Mouse (Mus musculus): Measurements from ENCODE around the gene Ctsz.
A peak's percentile ranks its signal among the peaks of the same experiment; 100 is the strongest.

Ctsz gene

DNA sequence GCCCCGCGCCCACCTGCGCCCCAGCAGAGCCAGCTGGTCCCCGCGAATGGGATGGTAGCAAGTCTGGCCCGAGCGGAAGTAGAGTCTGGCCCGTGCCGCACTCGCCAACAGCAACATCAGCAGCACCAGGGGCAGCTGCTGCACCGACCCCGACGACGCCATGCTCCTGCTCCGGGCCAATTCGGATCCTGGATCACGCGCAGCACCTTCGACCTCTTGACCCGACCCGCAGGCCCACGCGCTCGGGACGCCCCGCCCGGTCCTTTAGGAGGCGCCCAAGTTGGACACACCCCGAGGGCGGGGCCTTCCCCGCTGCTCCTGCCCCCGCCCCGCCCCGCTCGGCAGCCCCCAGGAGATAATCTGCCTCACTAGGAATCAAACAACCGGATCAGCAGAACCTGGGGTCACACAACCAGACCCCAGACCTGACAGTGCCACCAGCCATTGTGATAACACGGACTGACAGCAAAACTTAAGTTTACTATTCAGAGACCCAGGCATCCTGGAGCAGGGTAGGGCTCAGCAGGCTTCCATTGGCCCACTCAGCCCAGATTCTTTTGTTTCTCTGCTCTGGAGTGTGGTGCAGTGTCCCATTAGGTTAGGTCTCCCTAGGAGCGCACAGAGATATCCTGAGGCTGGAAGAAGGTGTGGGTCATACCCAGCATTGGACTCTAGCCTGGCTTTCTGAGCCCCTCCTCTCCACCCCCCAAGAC lies at the start of gene Ctsz:
Gene Ctsz (minus strand): TSS at position 303 of the 713 bp plus-strand sequence.
- peak; percentile 68 for DNase-seq (ENCODE audit: low spot score)

DNA sequence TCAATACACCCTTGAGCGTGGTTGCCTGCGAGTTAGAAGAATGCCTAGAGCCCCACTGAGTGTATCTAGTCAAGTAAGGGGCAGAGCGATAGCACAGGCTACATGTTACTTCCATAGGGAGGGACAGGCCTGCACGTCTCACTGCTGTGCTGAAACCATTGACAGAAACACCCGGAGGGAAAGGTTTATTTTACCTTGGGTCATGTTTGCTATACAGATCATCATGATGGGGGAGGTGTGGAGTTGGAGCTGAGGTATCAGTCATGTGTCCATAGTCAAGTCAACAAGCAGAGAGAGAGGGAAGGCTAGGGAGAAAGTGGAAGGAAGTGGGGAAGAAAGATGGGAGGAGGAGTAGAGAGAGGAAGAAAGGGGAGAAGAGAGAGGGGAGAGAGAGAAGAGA lies 48.2 kb upstream of the Ctsz start:
- DNase-seq (ENCODE audit: low spot score) = no peak

DNA sequence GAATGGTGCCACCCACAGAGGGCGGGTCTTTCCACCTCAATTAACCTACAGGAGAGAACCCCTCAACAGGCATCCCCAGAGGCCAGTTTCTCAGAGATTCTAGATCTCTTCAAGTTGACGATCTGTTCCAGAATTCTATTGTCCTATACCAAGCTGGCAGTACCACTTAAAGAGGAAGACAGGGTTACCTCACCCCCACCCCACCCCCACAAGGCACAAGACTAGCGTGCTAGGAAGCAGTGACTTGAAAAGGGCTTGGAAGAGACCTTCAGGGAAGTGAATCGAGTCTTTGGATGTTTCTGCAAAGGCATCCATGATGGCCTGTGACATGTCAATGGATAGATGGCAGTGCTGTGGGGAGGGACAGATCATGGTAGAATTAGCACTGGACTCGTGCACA lies 39.9 kb upstream of the Ctsz start:
- DNase-seq (ENCODE audit: low spot score) = no peak

DNA sequence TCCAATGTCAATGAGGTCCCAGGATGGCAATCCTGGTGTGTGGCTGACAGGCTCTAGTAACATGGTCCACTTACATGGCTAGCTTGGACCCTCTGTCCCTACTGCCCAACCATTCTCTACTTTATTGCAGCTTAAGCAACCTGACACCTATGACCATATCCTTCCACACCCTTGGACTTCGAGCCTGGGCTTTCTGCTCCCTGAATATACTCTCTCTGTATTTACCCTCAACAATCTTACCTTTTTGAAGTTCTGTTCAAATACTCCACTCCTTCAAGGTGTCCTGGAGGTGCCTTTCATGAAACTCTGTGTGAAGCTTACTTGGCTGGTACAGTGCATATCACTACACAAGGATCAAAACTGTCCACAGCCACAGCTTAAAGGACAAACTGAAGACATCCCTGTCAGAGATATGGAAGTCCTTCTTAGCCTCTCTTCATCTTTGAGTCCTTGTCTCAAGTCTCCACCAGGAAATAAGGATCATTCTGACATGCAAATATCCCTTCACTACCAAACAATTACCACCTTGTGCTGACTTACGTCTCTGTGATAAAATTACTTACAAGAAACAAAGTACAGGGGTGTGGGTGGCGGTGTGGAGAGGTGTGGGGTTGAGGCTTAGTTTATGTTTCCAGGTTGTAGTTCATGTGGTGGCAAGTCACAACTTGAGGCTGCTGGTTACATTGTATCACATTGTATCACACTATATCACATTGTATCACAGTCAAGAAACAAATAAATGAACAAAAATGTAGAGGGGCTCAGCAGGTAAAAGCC lies 38.9 kb upstream of the Ctsz start:
- DNase-seq (ENCODE audit: low spot score) = no peak

DNA sequence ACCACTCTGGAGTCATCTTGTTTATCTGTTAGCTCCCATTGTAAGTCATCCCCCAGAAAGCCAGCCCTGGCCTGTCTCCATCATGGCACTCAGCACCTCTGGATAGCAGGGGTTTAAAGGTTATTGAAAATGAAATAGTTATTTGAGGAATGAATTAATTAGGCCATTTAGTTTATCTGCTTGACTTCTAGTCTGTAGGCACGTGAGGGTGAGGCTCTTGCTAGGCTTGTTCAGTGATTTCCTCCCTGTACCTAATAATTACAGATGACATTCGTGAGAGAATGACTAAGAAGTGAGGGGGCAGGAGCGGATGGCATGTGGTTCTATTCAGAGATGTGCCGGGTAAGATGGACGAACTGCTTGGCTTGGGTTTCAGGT lies 34.7 kb upstream of the Ctsz start:
- DNase-seq (ENCODE audit: low spot score) = no peak

DNA sequence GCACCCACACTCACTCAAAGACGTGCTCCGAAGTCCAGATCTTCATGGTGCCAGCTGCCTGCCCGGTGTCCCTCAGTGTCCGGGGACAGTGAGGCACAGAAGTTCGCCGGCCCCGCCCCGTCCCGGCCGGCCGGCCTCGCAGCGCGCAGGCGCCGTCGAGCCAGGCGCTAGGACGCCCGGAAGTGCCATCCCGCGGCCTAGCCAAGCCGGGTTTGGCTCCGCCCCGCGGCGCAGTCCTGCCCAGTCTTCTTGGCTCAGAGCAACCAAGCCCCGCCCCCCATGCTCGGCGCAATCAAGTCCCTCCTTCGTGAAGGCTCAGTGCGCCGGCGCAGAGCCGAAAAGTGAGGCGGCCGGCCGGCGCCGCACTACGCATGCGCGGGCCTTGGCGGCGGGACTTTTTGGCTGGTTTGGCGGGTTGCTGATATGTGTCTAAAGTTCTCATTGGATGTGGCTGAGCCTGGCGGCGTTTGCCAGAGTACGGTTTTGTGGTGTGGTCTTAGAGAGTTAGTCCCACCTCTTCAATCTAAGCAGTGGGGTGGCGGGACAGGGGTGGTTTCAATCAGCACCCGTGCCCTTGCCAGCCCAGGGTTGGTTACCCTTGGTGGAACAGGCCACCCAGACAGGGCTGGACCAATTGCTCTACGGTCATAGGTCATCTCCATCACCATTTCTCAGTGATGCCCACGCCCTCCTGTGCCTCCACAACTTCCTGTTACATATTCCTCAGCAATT lies 34.1 kb upstream of the Ctsz start, which contains the start of gene Prelid3b:
Gene Prelid3b (minus strand): TSS at position 264 of the 732 bp plus-strand sequence.
- peak; percentile 100 for DNase-seq (ENCODE audit: low spot score)

DNA sequence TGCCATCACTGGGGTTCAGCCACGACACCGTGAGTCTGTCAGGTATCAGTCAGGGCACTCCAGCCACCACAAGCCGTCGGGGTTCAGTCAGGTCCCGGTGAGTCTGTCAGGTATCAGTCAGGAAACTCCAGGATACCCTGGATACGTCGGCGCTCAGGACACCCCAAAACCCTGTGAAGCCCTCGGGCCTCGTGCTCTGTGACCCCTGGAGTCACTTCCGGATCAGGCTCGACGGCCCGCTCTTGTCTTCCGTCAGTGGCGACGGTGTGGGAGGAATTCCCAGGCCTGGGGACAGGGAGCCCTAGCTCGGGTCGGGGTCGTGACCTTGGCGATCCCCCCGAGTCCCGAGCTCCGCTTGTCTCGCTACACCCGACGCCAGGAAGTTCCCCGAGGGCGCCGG lies 33.6 kb upstream of the Ctsz start:
- DNase-seq (ENCODE audit: low spot score) = no peak

DNA sequence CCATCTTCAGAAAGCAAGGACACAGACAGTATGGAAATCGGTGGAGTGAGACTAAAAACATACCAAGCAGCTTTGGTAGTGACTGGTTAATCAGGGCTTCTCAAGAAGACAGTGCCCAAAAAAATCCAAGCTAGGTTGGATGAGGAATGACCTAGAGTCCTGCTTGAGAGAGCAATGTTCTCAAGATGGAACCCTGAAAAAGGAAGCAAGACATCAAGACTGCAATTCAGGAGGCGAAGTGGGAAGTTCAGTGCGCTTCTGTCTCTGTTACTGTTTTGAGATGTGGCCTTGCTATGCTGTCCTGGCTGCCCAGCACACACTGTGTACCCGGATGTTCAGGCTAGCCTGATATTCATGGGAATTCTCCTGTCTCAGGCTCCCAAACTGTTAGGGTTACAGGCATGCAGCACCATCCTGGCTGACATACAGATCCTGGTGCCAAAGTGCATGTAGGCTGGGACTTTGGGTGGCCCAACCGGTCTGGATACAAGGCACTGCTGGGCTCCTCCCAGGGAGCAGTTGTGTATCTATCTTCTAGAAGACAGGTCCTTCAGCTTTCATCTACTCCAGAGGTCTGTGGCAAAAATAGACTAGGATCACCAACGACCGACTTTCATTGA lies 32.1 kb upstream of the Ctsz start:
- no peak for DNase-seq (ENCODE audit: low spot score)

DNA sequence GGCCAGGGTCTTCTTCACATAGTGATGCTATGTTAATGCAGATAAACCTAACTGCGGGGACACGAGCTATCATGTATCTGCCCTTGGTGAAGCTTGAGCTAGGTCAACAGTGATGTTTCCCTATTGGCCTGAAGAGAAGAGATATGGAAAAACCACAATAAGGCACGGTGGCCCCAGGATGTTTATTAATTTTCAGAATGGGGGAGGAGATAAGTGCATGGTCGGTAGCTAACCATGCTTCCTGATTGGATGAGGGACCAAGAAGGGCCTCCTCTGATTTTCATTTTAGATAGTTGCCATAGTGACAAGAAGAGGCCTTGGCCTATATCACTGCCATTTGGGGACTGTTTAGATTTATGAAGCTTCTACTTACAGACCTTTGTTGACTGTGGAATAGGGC lies 31.5 kb upstream of the Ctsz start:
- no peak for DNase-seq (ENCODE audit: low spot score)

DNA sequence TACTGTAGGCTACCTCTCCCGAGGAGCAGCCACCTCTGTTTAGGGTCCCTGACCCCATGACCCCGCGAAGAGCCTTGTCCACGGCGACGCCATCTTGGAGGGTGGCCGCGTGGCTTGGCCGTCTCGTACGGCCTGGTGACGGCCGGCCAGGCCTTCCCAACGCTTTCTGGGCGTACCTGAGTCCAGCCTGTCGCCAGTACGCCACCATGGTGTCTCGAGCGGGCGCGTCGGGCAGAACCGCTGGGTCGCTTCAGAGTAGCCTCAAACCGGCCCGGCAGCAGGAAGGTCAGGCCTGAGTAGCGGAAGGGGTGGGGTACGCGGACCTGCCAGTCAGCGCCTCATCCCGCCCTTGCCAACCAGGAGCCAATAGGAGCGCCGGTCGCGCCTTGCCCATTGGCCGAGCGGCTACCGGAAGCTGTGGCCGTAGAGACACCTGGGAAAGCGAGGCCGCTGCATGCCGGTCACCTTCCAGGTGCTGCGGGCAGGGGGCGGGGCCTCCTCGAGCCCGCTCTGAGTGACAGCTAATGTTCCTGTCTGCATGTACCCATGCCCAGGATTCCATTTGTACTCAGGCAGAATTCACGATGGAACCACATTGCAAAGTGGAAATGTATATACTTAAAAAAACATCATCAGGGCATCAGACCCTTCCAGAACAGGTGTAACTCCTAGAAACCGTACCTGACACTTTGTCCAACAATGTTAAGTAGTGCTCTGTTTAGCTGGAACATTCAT lies 25.1 kb upstream of the Ctsz start, which contains the start of gene Atp5e:
Gene Atp5e (minus strand): TSS at position 317 of the 735 bp plus-strand sequence.
- DNase-seq (ENCODE audit: low spot score) = peak; percentile 97

DNA sequence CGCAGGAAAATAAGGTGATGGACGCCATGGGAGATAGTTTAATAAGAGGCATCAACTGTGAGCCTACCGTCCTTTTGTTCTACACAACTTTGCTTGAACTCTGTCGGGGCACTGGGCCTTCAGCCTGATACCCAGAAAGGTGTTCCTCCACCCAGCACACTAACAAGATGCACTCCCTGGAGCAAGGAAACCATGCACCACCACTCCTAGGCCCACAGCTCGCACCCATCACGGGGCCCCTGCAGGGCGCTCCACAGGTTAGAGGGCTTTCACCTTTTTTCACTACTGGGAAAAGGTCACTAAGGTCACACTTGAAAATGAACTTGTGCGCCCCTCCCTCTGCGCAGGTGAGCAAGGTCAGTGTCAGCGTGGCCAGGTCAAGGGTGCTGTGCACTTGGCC lies 24.5 kb upstream of the Ctsz start:
- DNase-seq (ENCODE audit: low spot score) = no peak

DNA sequence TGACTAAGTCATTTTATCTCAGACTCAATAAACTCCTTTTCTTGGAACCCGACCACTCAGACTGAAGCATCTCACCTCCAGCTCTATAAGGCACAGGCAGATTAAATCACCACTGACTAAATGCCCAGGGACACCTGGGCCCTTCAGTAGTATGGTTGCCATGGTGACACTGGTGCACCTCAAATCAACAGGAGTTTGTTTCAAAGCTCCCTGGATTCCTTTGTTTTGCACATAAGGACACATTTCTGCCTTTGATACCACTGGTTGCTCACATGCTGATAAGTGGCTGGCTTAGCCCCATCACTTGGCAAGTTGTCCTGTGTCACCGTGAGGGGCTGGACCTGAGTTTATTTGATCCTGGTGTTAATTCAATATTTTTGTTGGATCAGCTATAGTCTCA lies 20.5 kb upstream of the Ctsz start:
- no peak for DNase-seq (ENCODE audit: low spot score)

DNA sequence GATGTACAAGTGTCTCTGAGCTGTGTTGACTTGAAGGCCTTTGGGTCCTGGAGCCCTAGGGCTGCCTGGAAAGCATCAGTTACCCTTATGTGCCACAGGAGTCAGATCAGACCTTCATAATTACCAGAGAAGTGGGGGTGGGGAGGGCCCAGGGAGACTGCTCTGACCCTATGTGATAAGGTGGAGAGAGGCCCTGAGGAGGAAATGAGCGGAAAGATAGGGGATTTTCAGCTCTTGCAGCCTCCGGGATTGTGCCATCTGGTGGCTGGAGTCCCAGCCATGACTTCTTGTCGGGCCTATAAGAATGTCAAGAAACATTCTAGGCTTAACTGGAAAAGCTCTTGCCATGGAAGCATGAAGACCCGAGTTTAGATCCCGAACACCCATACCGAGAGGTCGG lies 14.8 kb upstream of the Ctsz start:
- DNase-seq (ENCODE audit: low spot score) = no peak

DNA sequence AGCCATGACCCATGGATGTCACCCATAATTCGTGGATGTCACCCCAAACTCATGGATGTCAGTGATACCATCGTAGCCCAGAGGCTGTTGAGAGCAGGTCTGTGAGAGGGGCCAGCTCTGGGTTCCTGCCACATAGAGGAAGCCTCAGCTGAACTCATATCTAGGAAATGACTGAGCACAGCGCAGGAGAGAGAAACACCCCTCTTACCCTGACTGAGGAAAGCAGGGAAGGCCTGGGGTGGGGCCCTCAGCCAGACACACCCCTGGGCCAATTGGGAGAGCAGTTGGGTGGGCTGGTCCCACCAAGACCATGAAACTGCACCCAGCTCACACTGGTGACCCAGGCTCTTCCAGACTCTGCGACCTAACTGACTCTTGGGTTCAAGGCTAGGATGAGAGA lies 11.5 kb upstream of the Ctsz start, which contains the start of gene Tubb1:
Gene Tubb1 (plus strand): TSS at position 343 of the 400 bp plus-strand sequence.
- no peak for DNase-seq (ENCODE audit: low spot score)

DNA sequence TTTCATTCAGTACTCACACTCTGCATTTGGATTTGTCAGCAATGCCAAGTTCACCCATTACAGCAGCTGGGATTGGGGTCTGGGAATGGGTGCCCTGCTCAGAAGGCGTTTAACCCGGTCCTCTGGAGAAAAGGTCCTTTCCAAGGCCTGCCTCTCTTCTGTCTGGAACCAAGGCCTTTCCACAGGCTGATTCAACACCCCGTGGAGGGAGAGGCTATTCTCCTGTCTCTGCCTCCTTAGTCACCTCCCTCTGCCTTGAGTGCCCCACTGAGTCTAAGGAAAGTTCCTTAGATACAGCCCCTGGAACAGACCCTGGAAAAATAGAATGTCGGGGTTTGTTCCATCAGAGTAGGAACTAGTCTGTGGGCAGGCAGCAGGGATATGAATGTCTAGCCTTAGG lies 9.6 kb upstream of the Ctsz start:
- no peak for DNase-seq (ENCODE audit: low spot score)

DNA sequence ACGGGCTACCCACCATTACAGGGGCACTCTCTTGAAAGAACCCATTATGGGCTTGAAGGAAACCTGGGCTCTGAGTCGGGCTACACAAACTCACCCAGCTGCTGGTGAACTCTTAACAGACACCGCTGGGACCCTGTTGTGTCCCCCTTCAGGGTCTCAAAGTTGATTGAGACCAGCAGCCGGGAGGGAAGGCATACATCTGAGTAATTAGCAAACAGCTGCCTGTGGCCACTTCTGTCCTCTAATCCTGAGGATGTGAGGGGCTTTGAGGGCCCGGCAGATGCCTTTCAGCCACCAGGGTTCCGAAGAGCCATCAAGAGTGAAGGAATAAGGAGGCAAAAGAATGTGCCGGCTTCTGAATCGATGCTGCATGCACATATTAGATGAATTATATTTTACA lies 8.1 kb upstream of the Ctsz start:
- no peak for DNase-seq (ENCODE audit: low spot score)

DNA sequence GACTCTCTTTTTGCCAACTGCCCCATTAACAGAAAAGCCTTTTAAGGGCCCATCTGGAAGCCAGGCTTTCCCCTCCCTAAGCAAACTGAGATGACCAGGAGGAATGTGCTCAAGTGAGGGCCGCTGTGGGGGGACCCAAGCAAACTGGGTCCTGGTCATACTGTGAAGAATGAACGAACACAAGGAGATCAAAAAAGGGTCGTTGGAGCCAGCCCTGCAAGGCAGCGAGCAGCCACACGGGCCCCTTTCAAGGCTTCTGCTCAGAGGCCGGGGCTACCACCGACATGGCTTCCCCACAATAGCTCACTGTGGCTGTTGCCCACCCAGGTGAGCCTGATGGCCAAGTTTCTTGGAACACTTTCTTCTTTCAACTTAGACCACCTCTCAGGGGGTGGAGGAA lies 7.7 kb upstream of the Ctsz start:
- DNase-seq (ENCODE audit: low spot score) = no peak

DNA sequence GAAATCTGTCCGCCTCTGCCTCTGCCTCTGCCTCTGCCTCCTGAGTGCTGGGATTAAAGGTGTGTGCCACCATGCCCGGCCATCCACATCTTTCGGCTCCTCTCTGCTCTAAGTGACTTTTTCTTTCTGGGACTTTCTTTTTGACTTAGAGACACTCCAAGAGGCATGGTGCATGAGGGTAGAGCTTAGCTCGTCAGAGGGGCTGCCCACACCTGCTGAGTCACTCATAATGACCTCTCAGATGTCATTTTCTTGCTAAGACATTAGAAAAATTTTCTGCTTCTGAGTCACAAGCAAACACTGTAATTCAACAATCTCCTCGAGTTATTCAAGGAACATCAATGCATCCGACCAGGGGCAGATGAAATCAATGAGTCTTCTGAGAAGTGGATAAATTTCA lies 6.2 kb upstream of the Ctsz start:
- no peak for DNase-seq (ENCODE audit: low spot score)

DNA sequence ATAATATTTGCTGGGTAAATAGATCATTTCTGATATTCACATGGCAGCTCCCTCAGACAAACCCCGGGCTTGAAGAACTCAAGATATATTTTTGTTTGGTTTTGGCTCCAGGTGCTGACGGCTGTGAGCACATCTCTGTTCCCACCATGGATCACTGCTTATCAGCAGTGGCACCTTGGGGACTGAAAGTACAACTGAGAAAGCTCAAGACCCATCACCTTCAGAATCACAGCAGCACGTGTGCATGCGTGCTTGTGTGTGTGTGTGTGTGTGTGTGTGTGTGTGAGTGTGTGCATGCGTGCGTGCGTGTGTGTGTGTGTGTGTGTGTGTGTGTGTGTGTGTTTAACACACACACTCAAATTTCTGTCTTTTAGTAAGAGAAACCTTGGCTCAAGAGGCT lies 5.5 kb upstream of the Ctsz start:
- DNase-seq (ENCODE audit: low spot score) = no peak

DNA sequence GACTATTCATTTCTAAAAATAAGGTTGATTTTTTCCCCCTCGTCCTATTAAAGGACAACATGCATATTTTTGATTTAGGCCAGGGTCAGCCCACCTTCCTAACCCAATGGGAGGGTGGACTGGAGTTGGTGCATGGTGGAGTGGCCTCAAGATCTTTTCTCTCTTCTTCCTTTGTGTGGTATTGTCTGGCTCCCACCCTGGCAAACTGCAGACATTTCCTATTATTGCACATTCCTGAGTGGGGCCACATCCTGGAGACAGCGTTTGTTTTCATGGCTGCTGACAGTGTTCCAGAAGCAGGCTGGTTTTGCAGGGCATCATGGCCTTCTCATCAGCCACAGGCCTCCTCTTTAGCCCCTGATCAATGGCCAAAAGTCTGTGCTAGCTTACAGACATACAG lies 4.2 kb upstream of the Ctsz start:
- no peak for DNase-seq (ENCODE audit: low spot score)

DNA sequence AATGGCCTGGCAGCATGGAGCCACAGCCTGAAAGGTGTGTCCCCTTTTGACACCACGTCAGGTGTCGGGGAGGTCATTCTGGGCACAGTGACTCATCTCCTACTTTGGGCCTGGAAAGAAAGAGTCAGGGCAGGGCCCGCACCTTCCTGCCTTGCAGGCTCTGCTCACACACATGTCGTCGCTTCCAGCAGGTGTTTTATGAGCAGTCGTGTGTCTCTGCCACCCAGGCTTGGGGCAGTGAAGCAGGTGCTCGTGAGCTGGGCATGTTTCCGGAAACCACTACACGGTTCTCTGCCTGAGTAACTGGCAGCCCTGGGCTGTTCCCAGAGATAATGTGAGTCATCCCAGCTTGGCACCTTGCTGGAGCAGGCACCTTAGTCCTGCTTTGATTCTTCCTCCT lies 3.6 kb upstream of the Ctsz start:
- no peak for DNase-seq (ENCODE audit: low spot score)

DNA sequence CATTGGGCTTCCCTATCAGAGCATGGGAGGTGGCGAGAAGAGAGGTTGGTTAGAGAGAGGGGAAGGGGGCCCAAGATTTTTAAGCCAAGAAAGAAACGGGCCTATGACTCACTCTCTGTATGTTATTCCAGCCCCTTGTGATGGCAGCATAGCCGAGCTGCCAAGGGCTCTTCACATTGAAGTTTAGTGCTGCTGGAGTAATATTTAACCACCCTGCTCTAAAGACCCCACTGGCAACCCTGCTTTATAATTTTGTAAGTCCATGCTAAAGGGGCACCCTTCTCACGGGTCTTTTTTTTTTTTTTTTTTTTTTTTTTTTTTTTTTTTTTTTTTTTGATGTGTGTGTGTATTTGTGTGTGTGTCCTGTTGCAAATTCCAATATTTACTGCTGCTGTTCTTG lies 3.1 kb upstream of the Ctsz start:
- no peak for DNase-seq (ENCODE audit: low spot score)

Measured in layer of hippocampus, adult 11-12 months (tissue).